Mouse (Mus musculus) left cerebral cortex, postnatal 14 days (tissue): ENCODE measurements around the gene Rnf17. TPM values are rescaled to one million over a fixed set of nuclear protein-coding genes. Genes with fewer than 3 reads are reported as not detected.

ENCODE experiments used
- DNase-seq, 2 experiments: peaks; one replicate each; pipeline ENCODE4 v3.0.0; 2021 to 2022; ENCODE audit warnings: low spot score in 2 of 2, mixed read lengths in 1 of 2
- intact Hi-C: fragments of 180-260 bp; cut with DNase I; formaldehyde crosslinking; loops from one replicate; pipeline ENCODE4 v1.15.1; 2025
- long read RNA-seq, 2 experiments: library from polyadenylated mRNA; stranded (forward); transcript quantifications; one replicate each; pipeline ENCODE4 v2.0.0; 2021
- total RNA-seq, 2 experiments: library from RNA; stranded (reverse); gene quantifications; 2 replicates each; pipeline ENCODE4 v1.2.3; 2021

Gene Rnf17
- total RNA-seq = 1 to 10 TPM in 1 of 2 experiments, under 1 TPM in 1; 0.47 to 1.0 TPM
- long read RNA-seq, experiment 1 = 0 reads
- long read RNA-seq, experiment 2 = 0 reads

DNA sequence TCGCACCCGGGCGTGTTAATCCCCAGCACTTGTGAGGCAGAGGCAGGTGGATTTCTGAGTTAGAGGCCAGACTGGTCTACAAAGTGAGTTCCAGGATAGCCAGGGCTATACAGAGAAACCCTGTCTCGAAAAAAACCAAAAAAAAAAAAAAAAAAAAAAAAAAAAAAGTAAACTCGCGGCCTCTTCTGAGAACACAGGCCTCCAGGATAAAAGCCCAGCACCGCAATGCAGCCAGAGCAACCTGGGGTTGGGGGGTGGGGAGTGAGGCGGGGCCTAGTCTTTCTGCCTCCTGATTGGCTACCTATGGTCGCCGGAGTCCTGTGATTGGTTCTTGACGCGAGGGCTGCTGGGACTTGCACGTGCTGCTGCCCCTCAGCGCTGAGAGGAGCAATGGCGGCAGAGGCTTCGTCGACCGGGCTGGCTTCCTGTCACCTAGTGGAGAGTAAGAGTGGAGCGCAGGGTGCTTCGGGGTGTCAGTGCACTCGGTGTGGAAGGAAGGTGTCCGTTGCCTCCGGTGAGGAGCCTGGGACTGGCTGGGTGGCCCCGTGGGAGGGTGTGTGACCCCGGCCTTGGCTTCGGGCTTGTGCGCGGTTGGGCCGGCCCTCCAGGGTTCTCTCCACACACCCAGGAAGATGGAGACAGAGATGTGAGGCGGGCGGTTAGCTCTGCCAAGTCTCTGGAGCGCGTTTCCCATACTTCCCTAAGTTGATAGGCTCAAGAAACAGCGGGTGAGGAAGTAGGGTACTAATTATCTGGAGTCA is at the start of gene Rnf17:
TSS of gene Rnf17 (plus strand) at position 271 of the 761 bp plus-strand sequence.
- intact Hi-C loops = no loop called here
- no peak for DNase-seq

DNA sequence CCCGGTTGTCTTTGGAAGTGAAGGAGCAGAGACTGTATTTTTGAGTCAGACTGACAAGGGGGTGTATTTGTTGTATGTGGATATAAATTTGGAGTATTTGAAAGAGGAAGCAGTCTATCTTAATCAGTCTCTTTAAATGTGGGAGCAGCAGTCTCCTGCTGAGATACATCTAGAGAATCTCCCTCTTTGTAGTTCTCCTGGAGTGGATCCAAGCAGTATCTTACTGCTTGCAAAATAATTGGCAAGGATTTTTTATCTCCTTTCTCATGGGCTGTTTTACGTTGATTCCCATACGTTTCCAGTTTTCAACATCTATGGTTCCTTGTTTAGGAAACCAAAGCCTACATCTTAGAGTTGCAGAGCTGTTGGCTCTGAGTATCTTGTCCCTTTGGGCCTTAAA is 47.6 kb upstream of the Rnf17 start:
- DNase-seq = no peak
- intact Hi-C loops = no loop called here

DNA sequence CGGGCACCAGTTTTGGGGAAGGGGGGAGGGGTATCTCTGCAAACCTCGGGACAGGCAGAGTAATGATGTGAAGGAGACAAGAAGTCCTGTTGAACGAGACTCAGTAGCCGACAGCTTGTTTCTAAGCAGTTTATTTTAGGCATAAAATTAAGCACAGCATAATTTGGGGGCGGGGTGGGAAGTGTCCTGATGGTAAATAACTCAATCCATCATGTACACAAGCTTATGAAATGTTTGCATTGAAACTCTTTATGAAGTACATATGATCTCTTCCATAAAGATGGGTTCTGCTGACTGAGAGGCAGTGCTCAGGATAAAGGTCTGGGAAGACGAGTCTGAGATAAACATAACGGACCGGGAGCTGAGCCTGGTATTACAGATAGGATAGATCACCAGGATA is 47.0 kb upstream of the Rnf17 start:
- intact Hi-C loops = no loop called here
- no peak for DNase-seq

DNA sequence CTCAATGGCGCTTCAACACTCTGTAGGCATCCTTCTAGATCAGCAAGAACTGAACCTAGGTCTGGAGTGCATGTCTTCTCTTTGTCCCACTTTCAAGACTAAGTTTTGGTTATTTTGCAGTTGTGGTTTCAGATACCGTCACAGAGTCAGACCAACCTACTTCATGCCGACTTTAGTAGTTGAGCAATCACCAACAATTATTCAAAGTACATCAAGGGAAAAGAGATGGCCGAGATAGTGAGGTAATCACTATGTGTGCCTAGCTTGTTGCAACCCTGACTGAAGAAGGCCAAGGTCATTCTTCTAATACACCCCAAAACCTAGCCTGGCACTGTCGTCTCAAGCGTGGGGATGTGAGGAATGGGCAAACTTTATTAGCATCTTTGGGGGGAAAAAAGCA is 46.2 kb upstream of the Rnf17 start:
- no peak for DNase-seq
- intact Hi-C loops = no loop called here

DNA sequence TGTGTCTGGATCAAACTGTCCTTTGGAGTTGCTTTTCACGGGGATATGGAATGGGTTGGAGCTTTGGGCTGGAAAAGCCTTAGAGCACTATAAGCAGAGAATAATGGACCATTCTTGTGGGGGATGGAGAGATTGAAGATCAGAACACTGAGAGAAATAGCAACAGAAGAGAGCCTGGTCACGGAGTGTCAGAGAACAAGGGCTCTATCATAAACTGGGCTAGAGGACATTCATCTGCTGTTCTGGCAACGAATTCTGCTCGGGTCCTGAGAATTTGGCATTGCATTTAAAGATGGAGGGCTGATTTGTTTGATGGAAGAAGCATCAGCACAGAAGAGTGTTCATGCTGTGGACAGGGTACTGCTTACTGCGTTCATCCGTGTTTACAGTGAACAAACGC is 44.0 kb upstream of the Rnf17 start:
- intact Hi-C loops = no loop called here

DNA sequence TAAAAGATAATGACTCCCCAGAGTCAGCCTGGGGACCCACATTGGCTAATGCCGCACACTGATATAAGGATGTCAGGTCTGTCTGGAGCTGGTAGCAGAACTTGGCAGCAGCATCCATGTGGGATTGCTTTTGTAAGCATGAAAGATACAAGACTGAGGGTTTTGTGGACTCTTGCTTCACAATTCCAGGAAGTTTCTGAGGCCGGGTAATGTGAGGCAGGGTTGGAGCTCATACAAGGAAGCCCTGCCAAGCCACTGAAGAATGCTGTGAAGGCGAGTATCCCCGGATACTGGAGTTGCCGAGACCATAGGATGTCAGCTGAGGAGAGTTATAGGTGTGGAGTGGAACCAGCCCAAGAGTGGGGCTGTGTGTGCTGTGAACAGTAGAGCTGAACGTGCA is 43.2 kb upstream of the Rnf17 start:
- intact Hi-C loops = no loop called here

More for the DNA sequence above, 44.0 kb upstream of the Rnf17 start:
- no peak for DNase-seq

DNA sequence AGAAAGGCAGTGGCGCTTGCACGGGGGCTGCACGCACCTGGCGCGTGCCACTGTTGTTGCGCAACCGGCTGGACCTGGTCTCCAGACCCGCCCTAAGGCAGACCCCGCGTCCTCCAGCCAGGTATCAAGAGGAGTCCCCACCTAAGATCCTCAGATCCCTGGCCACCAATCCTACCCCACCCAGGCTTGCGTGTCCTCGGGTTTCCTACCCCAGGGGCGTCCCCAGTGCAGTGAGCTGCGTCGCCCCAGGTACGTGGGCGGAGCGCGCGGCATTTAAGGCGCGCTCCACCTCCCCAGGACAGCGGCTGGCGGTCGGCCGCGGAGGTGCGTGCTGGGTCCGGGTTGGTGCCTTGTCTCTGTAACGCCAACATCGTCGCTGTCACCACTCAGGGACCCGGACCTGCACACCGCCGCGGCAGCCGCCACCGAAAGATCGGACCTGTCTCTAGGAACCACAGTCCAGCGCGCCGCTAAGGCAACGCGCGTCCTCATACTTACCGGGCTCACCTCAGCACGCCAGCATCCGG is 37.6 kb upstream of the Rnf17 start, which contains the start of gene Atp12a:
TSS of gene Atp12a (plus strand) at position 358 of the 527 bp plus-strand sequence.
- intact Hi-C loops = no loop called here
- DNase-seq = no peak

More for the DNA sequence above, 43.2 kb upstream of the Rnf17 start:
- DNase-seq = no peak

DNA sequence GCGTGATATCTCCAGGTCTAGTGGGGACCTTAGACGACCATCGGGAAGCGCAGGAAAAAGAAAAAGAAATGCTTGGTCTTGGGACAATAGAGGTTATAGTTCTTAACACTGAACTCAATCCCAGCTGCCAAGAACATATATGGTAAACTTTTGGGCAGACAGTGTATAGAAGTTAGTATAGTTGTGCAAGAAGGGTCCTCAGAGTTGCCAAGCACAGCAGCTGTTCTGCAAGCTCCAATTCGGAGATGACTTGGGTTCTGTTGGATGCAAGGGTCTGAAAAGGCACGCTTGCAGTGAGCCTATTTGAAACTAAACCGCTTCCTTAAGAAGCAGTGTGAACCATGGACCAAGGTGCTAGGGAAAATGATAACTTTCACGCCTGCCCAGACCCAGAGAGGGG is 37.1 kb upstream of the Rnf17 start:
- intact Hi-C loops = no loop called here
- no peak for DNase-seq

DNA sequence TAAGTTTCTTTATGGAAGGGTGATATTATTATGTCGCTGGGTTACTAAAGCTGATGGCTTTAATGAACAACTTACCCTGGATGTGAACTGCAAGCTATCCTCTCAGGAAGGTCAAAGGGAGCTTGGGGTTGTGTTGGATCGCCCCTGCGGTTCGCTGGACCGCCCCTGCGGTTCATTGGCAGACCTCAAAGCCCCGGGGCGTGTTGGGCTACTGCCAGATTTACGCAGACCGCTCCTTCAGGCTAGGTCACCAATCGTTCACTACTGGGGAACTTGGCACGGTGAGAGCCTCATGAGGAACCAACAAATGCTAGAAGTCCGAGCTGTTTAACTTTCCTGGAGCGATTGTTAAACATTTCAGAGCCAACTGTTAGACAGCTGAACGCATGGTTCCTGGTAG is 35.7 kb upstream of the Rnf17 start:
- DNase-seq = no peak

DNA sequence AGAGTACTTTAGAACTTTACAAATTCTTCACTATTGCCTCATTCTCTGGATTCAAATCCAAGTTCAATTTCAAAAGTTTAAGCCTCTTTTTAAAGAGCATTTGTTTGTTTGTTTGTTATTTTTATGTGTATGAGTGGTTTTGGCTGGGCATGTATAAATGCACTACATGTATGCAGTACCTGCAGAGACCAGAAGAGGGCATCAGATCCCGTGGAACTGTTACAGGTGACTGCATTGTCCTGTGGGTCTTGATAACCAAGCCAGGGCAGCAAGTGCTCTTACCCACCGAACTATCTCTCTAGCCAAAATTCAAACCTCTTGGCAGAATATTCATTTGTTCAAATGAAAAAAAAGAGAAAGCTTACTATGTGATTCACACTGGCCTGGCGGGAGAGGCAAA is 33.5 kb upstream of the Rnf17 start:
- no peak for DNase-seq
- intact Hi-C loops = no loop called here

More for the DNA sequence above, 35.7 kb upstream of the Rnf17 start:
- intact Hi-C loops = no loop called here

DNA sequence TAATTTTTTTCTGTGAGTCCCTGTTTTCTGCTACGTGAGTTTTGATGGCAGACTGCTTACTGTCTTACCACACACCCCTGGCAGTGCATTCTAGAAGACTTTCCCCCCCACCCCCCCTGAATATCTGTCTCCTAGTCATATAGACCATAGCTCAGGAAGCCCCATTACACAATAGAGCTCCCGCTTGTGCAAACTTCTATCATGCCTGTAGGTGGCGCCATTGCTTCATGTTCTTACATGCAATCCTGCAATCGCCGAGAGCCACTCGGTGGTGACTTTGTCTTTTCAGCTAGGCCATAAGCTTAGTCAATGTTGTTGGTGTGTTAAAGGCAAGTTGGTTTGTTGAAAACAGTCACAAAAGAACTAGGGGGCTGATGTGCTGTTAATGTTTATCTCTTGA is 26.6 kb upstream of the Rnf17 start:
- intact Hi-C loops = loop anchor here (5.0 to 10.0 kb wide), 2 partner anchors 299 to 417 kb away; no protein-coding TSS in a partner anchor
- peak; percentile 87 to 92 for DNase-seq

DNA sequence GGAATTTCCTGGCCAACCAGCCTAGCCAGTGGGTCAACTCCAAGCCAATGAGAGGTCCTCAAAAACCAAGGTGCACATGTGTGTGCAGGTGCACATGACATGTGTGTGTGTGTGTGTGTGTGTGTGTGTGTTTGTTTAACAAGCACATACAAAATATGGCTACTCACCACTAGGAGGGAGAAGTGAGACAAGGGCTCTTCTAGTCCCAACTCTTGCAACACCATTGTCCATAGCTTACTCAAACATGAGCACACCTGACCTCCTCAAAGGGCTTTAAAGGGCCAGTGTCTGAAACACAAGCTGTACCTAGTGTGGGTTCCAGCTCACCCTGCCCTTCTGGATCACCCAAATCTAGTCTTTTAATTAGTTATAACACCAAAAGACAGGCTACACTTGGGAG is 24.6 kb upstream of the Rnf17 start:
- intact Hi-C loops = loop anchor here (5.0 to 10.0 kb wide), 2 partner anchors 297 to 415 kb away; no protein-coding TSS in a partner anchor

DNA sequence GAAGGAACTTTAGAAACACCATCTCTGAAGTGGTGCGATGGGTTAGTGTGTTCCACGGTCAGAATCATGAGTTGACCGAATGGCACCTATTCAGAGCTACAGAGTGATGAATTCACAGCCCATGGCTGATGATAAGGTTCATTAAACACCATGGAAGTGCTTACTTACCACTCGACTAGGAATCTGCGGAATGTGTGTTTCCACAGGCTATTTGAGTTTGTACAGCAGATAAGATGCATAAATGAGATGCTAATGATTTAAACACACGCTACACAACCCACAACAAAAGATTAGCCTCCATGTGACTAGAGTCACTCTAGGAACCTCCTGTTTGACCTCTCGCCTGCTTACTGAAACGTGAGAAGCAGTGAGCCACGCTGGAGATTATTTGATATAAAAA is 23.0 kb upstream of the Rnf17 start:
- intact Hi-C loops = loop anchor here (5.0 to 10.0 kb wide), 2 partner anchors 295 to 413 kb away; no protein-coding TSS in a partner anchor

More for the DNA sequence above, 24.6 kb upstream of the Rnf17 start:
- no peak for DNase-seq

DNA sequence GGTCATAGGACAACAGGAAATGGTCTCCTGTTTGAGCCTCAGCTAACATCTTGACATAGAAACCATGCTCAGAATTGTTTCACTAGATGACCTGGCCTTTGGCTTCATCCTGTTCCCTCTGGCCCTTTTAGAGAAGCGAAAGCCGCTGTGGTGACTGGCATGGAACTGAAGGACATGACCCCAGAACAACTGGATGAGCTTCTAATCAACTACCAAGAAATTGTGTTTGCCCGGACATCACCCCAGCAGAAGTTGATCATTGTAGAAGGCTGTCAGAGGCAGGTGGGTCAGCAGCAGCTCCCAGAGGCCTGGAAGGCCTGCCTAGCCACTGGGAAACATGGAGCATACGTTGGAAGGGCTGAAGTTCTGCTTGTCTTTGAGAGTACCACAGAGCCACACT is 20.0 kb upstream of the Rnf17 start:
- DNase-seq = no peak
- intact Hi-C loops = no loop called here

More for the DNA sequence above, 23.0 kb upstream of the Rnf17 start:
- DNase-seq = no peak

DNA sequence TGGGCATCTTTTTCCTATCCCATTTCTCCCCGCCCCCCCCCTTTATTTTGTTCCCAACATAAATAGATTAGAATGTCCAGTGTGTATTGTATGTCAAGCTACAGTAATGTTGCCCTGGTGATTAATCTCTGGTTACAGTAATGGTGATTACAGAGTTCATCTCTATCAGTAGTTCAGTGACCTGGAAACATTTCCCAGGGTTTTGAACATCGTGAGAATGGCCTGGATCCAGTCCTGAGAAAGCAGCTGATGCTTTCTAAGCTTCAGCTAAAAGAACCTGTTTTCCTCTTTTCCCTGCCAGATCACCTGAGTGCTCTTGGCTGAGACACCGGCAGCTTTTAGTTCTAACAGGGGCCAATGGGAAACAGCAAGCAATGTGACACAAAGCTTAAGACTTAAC is 12.1 kb upstream of the Rnf17 start:
- intact Hi-C loops = no loop called here
- DNase-seq = no peak

DNA sequence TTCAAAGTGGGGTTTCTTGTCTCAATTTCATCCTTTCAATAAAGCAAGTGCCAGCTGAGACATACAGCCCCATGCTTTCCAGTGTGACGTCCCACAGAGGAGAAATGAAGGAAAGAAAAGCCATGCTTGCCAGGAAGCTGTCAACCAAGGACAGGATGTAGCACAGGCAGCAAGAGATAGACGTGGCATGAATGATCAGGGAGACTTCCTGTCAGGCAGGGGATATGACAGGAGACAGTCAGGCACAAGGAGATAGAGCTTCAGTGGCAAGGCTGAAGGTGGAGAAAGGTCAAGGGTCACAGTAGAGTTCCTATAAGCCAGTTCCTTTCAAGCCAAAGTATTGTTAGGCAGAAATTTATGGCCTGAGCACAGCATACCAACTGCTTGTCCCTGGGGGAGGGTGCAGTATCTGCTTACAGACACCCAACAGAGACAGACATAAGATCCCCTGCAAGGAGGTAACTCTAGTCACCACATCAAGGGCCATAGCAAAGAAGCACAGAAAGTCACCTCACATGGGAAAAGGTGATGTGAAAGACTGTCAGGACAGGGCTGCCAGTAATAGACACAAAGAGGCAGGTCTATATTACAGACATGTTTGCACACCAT is 8.6 kb upstream of the Rnf17 start:
- DNase-seq = no peak
- intact Hi-C loops = no loop called here

DNA sequence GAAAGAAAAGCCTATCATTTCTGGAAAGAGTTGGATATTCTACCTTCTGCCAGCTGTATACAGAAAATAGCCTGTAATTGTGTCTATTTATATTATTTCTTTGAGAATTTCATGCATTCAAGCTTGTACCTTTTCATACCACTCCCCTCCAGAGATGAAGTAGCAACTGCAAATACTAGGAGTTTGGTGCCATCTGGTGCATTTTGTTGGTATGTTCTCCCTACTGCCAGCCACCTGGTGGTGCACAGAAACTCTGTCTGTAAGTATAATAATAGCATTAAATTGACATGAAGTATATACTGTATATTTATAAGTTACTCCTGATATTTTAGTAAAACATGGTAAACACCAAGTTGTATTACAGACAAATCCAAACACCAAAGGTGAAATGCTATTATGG is 4.4 kb upstream of the Rnf17 start:
- intact Hi-C loops = no loop called here
- DNase-seq = peak; percentile 28 to 29

DNA sequence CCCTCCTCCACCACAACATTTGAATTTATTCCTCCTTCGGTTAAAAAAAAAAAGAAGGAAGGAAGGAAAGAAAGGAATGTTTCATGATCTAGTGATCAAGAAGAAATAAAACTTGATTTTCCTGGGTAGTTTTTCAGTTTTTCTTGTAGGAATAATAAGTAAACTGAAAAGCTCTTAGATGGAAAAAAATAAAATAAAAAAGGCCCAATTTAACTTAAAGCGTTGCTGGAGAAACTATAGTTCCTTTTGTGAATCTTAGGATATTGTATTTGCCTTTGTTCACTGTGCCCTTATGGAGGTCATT is 643 bp downstream of the Rnf17 start:
- no peak for DNase-seq
- intact Hi-C loops = no loop called here

DNA sequence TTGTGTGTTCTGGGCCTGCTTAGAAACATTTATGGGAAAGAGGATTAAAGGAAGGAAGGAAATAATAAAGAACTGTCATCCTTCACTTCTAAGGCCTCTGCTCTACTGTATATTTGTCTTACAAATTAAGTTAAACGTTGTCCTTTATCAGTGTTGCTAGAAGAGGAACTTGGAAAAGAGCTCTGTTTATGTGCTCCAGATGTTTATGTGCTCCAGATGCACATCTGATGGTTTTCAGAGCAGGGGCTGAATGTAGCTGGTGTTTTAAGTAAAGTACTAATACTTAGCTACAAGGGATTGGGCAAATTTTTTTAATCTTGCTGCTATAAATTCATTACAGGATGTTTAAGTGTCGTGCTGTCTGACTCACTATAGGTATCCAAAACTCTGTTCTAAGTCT is 59.7 kb downstream of the Rnf17 start:
- no peak for DNase-seq
- intact Hi-C loops = no loop called here

DNA sequence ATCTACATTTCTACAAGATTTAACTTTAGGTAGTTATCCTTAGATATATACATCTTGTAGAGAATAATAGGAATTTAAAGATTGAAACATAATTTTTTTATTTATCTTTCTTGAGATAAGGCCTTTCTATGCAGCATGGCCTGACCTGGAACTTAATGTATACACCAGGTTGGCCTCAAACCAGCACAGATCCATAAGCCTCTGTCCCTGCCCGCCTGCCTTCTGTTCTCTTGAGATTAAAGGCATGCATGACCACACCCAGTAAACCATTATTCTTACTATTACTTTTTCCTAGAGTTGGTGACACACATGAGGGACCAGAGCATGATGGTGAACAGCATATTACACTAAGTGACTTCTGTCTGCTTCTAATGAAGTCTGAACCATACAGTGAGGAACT is 60.3 kb downstream of the Rnf17 start:
- intact Hi-C loops = no loop called here
- no peak for DNase-seq

DNA sequence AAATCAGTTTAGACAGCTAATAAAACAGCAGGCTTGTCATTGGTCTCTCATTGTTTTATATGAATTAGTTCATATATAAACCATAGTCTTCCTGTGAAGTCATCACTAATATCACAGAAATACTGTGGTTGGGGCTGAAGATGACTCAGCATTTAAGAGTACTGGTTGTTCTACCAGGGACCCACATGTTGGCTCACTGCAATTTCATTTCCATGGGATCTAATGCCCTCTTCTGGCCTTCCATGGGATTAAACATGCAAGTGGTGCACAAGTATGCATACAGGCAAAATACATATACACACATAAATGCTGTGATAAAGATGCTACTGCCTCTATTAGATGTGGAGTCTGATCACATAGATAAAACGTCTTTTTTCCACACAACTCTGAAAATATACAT is 65.8 kb downstream of the Rnf17 start:
- intact Hi-C loops = no loop called here
- DNase-seq = peak; percentile 6 to 7
